Mouse (Mus musculus) midbrain, embryonic 11.5 days (tissue): Measurements from ENCODE around the gene Fndc7. TPM values are rescaled to one million over a fixed set of nuclear protein-coding genes. Genes with fewer than 3 reads are reported as not detected.

Source experiments
- polyA plus RNA-seq: library from polyadenylated mRNA; unstranded; fragments of >200 nt; fragmentation: Nextera tagmentation; extraction: Ambion mirVana; gene quantifications from 2 replicates; pipeline ENCODE4 v1.2.1, GENCODE M21; 2014

The Fndc7 gene
- polyA plus RNA-seq, 1 experiment from 2014 or later, result not detected

Other genes with a start within 250 kb of the Fndc7 start
- gene Clcc1, start 236.1 kb downstream of the Fndc7 start, polyA plus RNA-seq, result 64.0 and 76.2 TPM in 2 replicates
- 113 and 119 TPM in 2 replicates for gene Gpsm2, start 167.7 kb downstream of the Fndc7 start, polyA plus RNA-seq
- gene Aknad1, start 150.3 kb downstream of the Fndc7 start, polyA plus RNA-seq, result not detected in 2 replicates
- 23.7 and 25.7 TPM in 2 replicates for gene Stxbp3, start 49.5 kb downstream of the Fndc7 start, polyA plus RNA-seq
- gene Prpf38b, start 21.7 kb upstream of the Fndc7 start, polyA plus RNA-seq, result 61.1 and 74.3 TPM in 2 replicates
- gene Henmt1, start 49.9 kb upstream of the Fndc7 start, polyA plus RNA-seq, result 0.54 and 0.56 TPM in 2 replicates
- not detected in 2 replicates for gene Gm9857, start 50.4 kb upstream of the Fndc7 start, polyA plus RNA-seq
- gene Fam102b, start 137.6 kb upstream of the Fndc7 start, polyA plus RNA-seq, result 11.7 and 12.5 TPM in 2 replicates
- not detected in 2 replicates for gene Slc25a54, start 190.5 kb upstream of the Fndc7 start, polyA plus RNA-seq
- gene Slc25a24, start 233.1 kb upstream of the Fndc7 start, polyA plus RNA-seq, result 32.1 and 38.7 TPM in 2 replicates